Mouse (Mus musculus) liver, adult 2 months (tissue): ENCODE results near the gene Pycr2. TPM values are rescaled to one million over a fixed set of nuclear protein-coding genes. Genes with fewer than 3 reads are reported as not detected.

ENCODE experiments used
- DNase-seq: peaks from one replicate; pipeline ENCODE4 v3.0.0-alpha.2; 2011; ENCODE audit warnings: low read depth, low spot score; ENCODE audit errors: extremely low read depth
- H3K27ac ChIP-seq: fragments of 200-500 bp; replicated peaks from 2 replicates; pipeline ENCODE4 v1.5.1; 2012; ENCODE audit warnings: low read depth, mild to moderate bottlenecking, control low read depth, inconsistent platforms, low read length; ENCODE audit not compliant: insufficient read depth
- H3K27me3 ChIP-seq: fragments of 200-500 bp; 2 replicates; pipeline ENCODE4 v1.6.1; 2012; ENCODE audit warnings: mild to moderate bottlenecking, moderate library complexity, low read length, inconsistent platforms; ENCODE audit not compliant: control insufficient read depth, insufficient read depth
- H3K36me3 ChIP-seq: fragments of 200-500 bp; 2 replicates; pipeline ENCODE4 v1.6.1; 2012; ENCODE audit warnings: low read length, inconsistent platforms; ENCODE audit not compliant: control insufficient read depth, insufficient read depth
- H3K4me1 ChIP-seq: fragments of 200-500 bp; 2 replicates; pipeline ENCODE4 v1.6.1; 2011; ENCODE audit warnings: low read length; ENCODE audit not compliant: control insufficient read depth, insufficient read depth
- H3K4me3 ChIP-seq: fragments of 200-500 bp; 2 replicates; pipeline ENCODE4 v1.5.1; 2011; ENCODE audit warnings: low read depth, mild to moderate bottlenecking, control low read depth, low read length, moderate library complexity; ENCODE audit not compliant: insufficient read depth
- H3K79me2 ChIP-seq: fragments of 200-500 bp; 2 replicates; pipeline ENCODE4 v1.6.1; 2012; ENCODE audit warnings: inconsistent platforms, mild to moderate bottlenecking, low read length, moderate library complexity; ENCODE audit not compliant: control insufficient read depth, insufficient read depth
- H3K9ac ChIP-seq: fragments of 200-500 bp; 2 replicates; pipeline ENCODE4 v1.6.1; 2012; ENCODE audit warnings: low read depth, mild to moderate bottlenecking, control low read depth, inconsistent platforms, low read length
- CTCF ChIP-seq: fragments of 200-500 bp; IDR thresholded peaks from 2 replicates; pipeline ENCODE4 v1.5.1; 2011; ENCODE audit warnings: low read depth, low read length, control low read depth
- POLR2A ChIP-seq: fragments of 200-500 bp; IDR thresholded peaks from 2 replicates; pipeline ENCODE4 v1.6.1; 2011; ENCODE audit warnings: low read length, control low read depth; ENCODE audit not compliant: insufficient read depth; ENCODE audit errors: extremely low read depth
- WGBS: fragments of 180-500 bp; shearing (Covaris S2); methylation state at CpG from one replicate; pipeline ENCODE4 v1.1.7; 2018; 5-methylcytosine and 5-hydroxymethylcytosine counted together
- polyA plus RNA-seq: library from polyadenylated mRNA; depleted of rRNA; stranded (reverse); fragments of >200 nt; gene quantifications from 2 replicates; pipeline ENCODE4 v1.2.3, GENCODE M21; 2012
- total RNA-seq: library from RNA; depleted of rRNA; stranded (reverse); fragments of >200 nt; gene quantifications from 2 replicates; pipeline ENCODE4 v1.2.3, GENCODE M21; 2014

Gene Pycr2
- total and polyA plus RNA-seq, 2 experiments, result 5.7 to 8.5 TPM

- Histone ChIP-seq H3K27me3 (no peaks in the 10 kb centered on the region), H3K4me1 (no peaks in the 10 kb centered on the region), H3K27ac (no peak overlapping the region), H3K79me2 (no peaks in the 10 kb centered on the region), H3K36me3 (no peaks in the 10 kb centered on the region), H3K4me3 (no peak overlapping the region), H3K9ac (no peak overlapping the region)
- TF ChIP-seq POLR2A, result no peak
- peak; percentile 71 for TF ChIP-seq CTCF
- 20% methylated on average over 9 of the region's 9 CpGs for WGBS
- DNase-seq, result peak; percentile 43
Measured at GRCm38 (mm10) chr1:180873861-180874484, 30.1 kb upstream of the Pycr2 start.

- Histone ChIP-seq H3K4me3 (no peak overlapping the region), H3K4me1 (no peaks in the 10 kb centered on the region), H3K27ac (no peak overlapping the region), H3K36me3 (no peaks in the 10 kb centered on the region), H3K9ac (no peak overlapping the region), H3K79me2 (no peaks in the 10 kb centered on the region), H3K27me3 (no peaks in the 10 kb centered on the region)
- no peak for DNase-seq
- WGBS, result 88% methylated on average over 2 of the region's 2 CpGs
- no peak for TF ChIP-seq POLR2A
- TF ChIP-seq CTCF, result no peak
Measured at GRCm38 (mm10) chr1:180874615-180875014, 29.5 kb upstream of the Pycr2 start.

GRCm38 (mm10) chr1:180875126-180875525 lies 29.0 kb upstream of the Pycr2 start:
- H3K79me2 ChIP-seq, result no peaks in the 10 kb centered on the region
- H3K27me3 ChIP-seq, result no peaks in the 10 kb centered on the region
- TF ChIP-seq POLR2A (no peak), CTCF (no peak)
- no peaks in the 10 kb centered on the region for H3K4me1 ChIP-seq
- 85% methylated on average over 9 of the region's 9 CpGs for WGBS
- H3K9ac ChIP-seq, result no peak overlapping the region
- H3K4me3 ChIP-seq, result no peak overlapping the region
- DNase-seq, result no peak
- H3K36me3 ChIP-seq, result no peaks in the 10 kb centered on the region
- no peak overlapping the region for H3K27ac ChIP-seq

- H3K79me2 ChIP-seq, result no peaks in the 10 kb centered on the region
- no peak for DNase-seq
- H3K27me3 ChIP-seq, result no peaks in the 10 kb centered on the region
- 77% methylated on average over 4 of the region's 4 CpGs for WGBS
- H3K4me1 ChIP-seq, result no peaks in the 10 kb centered on the region
- no peak overlapping the region for H3K27ac ChIP-seq
- TF ChIP-seq POLR2A (no peak), CTCF (no peak)
- no peak overlapping the region for H3K4me3 ChIP-seq
- no peak overlapping the region for H3K9ac ChIP-seq
- no peaks in the 10 kb centered on the region for H3K36me3 ChIP-seq
Measured at GRCm38 (mm10) chr1:180877466-180877865, 26.6 kb upstream of the Pycr2 start.

- H3K27me3 ChIP-seq, result no peaks in the 10 kb centered on the region
- no peak overlapping the region for H3K4me3 ChIP-seq
- DNase-seq, result no peak
- H3K4me1 ChIP-seq, result no peaks in the 10 kb centered on the region
- WGBS, result 74% methylated on average over 3 of the region's 3 CpGs
- H3K36me3 ChIP-seq, result no peaks in the 10 kb centered on the region
- H3K9ac ChIP-seq, result no peak overlapping the region
- no peak overlapping the region for H3K27ac ChIP-seq
- no peaks in the 10 kb centered on the region for H3K79me2 ChIP-seq
- no peak for TF ChIP-seq POLR2A
- no peak for TF ChIP-seq CTCF
Measured at GRCm38 (mm10) chr1:180881768-180882167, 22.3 kb upstream of the Pycr2 start.

- H3K36me3 ChIP-seq, result no peaks in the 10 kb centered on the region
- H3K27ac ChIP-seq, result no peak overlapping the region
- no peak overlapping the region for H3K9ac ChIP-seq
Measured at GRCm38 (mm10) chr1:180883731-180884130, 20.4 kb upstream of the Pycr2 start.

More at GRCm38 (mm10) chr1:180883731-180884130, 20.4 kb upstream of the Pycr2 start:
- TF ChIP-seq POLR2A (no peak), CTCF (no peak)
- H3K79me2 ChIP-seq, result no peaks in the 10 kb centered on the region
- no peak overlapping the region for H3K4me3 ChIP-seq
- DNase-seq, result no peak
- 64% methylated on average over 7 of the region's 7 CpGs for WGBS
- H3K4me1 ChIP-seq, result no peaks in the 10 kb centered on the region
- no peaks in the 10 kb centered on the region for H3K27me3 ChIP-seq
